Mouse (Mus musculus) C2C12 (cell line): ENCODE data around the gene Armc9. TPM values are rescaled to one million over a fixed set of nuclear protein-coding genes. Genes with fewer than 3 reads are reported as not detected.

Source experiments
- H3K27me3 ChIP-seq: one replicate; pipeline ENCODE4 v1.6.1; 2011; ENCODE audit not compliant: control insufficient read depth, insufficient read depth, insufficient read length
- H3K36me3 ChIP-seq: one replicate; pipeline ENCODE4 v1.6.1; 2011; ENCODE audit not compliant: control insufficient read depth, insufficient read depth
- H3K4me3 ChIP-seq: one replicate; pipeline ENCODE4 v1.5.1; 2011; ENCODE audit warnings: mild to moderate bottlenecking, control low read depth; ENCODE audit not compliant: poor library complexity, insufficient read depth, severe bottlenecking
- H3K79me2 ChIP-seq: one replicate; pipeline ENCODE4 v1.6.1; 2011; ENCODE audit not compliant: control insufficient read depth, insufficient read depth
- H3K79me3 ChIP-seq: one replicate; pipeline ENCODE4 v1.6.1; 2011; ENCODE audit warnings: low read depth, control low read depth
- H3ac ChIP-seq: one replicate; pipeline ENCODE3; 2011; ENCODE audit warnings: low read depth; ENCODE audit not compliant: control insufficient read depth, insufficient read length
- CEBPB ChIP-seq: IDR thresholded peaks from one replicate; pipeline ENCODE4 v1.6.1; 2011; ENCODE audit warnings: low read depth, mild to moderate bottlenecking, control low read depth, moderate library complexity
- CTCF ChIP-seq: IDR thresholded peaks from one replicate; pipeline ENCODE4 v1.5.1; 2011; ENCODE audit not compliant: control insufficient read depth, insufficient read depth, insufficient read length
- FOSL1 ChIP-seq: IDR thresholded peaks from one replicate; pipeline ENCODE4 v1.8.0; 2011; ENCODE audit warnings: mild to moderate bottlenecking, low read length; ENCODE audit not compliant: poor library complexity, insufficient read depth, severe bottlenecking
- MAX ChIP-seq: IDR thresholded peaks from one replicate; pipeline ENCODE4 v1.6.1; 2011; ENCODE audit warnings: mild to moderate bottlenecking, control low read depth
- MYOD1 ChIP-seq: IDR thresholded peaks from one replicate; pipeline ENCODE4 v1.6.1; 2011; ENCODE audit warnings: low read depth; ENCODE audit not compliant: control insufficient read depth, insufficient read length
- MYOG ChIP-seq: IDR thresholded peaks from one replicate; pipeline ENCODE4 v1.6.1; 2011; ENCODE audit not compliant: control insufficient read depth, insufficient read length; ENCODE audit errors: extremely low read depth
- USF1 ChIP-seq: IDR thresholded peaks from one replicate; pipeline ENCODE4 v1.6.1; 2011; ENCODE audit warnings: low read depth, mild to moderate bottlenecking, control low read depth, moderate library complexity
- polyA plus RNA-seq: library from polyadenylated mRNA; unstranded; fragments of >200 nt; fragmentation: generic; extraction: Trizol; gene quantifications from one replicate; pipeline ENCODE4 v1.2.1, GENCODE M21; 2012; ENCODE audit warnings: missing spikeins

The Armc9 gene
- polyA plus RNA-seq, 1 experiment: 5.6 TPM

DNA sequence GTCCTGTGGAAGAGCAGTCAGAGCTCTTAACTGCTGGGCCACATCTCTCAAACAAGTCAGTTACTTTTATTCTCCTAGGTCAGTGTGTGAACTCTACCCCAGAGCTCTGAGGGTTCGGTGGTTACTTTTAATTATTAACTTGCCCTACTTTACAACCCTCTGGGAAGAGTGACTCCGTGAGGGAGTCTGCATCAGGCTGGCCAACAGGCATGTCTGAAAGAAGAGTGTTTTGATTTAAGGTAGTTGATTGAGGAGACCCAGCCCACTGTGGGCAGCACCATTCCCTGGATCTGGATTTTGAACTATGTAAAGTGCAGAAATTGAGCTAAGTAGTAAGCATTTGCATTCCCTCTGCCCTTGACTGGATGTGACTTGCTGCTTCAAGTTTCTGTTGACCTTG lies 21.5 kb downstream of the Armc9 start:
- H3K4me3 ChIP-seq: no peak overlapping the region
- no peaks in the 10 kb centered on the region for H3K79me3 ChIP-seq
- TF ChIP-seq FOSL1 (no peak), CTCF (no peak), USF1 (no peak), MYOD1 (no peak)
- peaks cover 16% of the 10 kb centered on the region for H3K36me3 ChIP-seq
- H3K27me3 ChIP-seq: no peaks in the 10 kb centered on the region
- H3K79me2 ChIP-seq: no peaks in the 10 kb centered on the region
- H3ac ChIP-seq: no peak overlapping the region

DNA sequence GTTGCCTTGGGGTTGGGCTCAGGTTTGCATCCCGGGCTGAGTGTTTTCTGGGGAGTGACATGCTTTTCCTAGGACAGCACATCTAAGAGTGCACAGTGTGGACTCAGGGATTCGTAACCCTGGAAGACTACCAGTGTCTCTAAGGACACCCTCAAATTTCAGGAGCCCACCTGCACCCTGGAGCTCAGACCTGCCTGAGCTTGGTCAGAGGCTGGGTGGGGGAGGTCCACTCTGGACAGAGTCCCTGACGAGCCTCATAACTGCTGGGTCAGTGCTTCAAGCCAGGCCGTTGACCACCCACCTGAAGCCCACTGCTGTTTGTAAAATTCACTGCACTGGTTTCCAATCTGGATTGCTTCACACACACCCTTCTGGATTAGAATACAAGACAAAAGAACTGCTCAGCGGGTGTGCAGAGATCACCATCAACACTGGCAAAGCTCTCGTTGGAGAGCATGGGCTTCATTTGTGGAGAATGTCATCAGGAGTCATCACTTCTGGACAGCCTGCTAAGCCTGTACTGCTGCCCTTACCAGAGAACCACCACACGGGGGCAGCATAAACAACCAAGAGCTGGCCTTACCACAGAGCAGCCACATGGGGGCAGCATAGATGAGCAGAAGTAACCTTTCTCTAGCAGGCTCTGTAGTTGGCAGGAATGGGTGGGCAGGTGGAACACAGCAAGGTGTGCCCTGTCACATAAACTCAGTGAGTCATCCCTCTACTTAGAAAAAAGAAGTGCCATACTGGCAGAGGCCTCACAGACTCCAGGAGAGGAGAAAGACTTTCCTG lies 24.1 kb downstream of the Armc9 start:
- H3K4me3 ChIP-seq: no peak overlapping the region
- H3K36me3 ChIP-seq: peaks cover 16% of the 10 kb centered on the region
- no peaks in the 10 kb centered on the region for H3K27me3 ChIP-seq
- H3K79me3 ChIP-seq: no peaks in the 10 kb centered on the region
- H3ac ChIP-seq: no peak overlapping the region
- TF ChIP-seq CTCF (peak; percentile 98), USF1 (no peak)
- no peaks in the 10 kb centered on the region for H3K79me2 ChIP-seq

DNA sequence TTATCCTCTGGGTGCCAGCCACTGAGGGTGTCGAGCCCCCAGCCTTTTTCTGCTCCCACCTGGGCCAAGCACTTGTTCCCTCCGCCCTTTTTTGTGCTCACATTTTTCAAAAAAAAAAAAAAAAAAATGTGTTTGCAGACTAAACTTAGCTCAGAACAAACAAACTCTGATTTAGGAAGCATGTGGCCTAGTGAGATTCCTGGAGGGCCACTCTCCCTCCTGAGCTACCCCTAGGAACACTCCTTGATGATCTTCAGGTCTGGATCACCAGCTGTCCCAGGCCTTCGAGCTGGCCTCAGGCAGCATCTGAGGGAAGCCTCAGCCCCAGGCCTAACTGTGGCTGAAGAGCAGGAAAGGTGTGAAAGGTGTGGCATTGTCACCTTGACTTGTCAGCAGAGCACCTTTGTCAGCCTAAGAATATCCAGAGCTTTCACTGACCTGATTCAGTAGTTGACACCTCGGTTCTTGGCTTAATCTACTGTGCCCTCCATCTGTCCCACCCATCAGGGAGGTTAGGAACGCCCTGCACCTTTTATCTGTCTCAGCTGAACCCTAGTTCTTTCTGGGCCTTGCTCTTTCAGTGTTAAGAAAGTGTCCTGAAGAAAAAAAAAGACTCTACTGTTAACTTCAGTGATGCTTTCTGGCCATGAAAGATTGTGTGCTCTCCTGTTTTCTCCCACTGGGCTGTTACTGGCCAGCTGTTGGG lies 27.6 kb downstream of the Armc9 start:
- no peaks in the 10 kb centered on the region for H3K79me3 ChIP-seq

DNA sequence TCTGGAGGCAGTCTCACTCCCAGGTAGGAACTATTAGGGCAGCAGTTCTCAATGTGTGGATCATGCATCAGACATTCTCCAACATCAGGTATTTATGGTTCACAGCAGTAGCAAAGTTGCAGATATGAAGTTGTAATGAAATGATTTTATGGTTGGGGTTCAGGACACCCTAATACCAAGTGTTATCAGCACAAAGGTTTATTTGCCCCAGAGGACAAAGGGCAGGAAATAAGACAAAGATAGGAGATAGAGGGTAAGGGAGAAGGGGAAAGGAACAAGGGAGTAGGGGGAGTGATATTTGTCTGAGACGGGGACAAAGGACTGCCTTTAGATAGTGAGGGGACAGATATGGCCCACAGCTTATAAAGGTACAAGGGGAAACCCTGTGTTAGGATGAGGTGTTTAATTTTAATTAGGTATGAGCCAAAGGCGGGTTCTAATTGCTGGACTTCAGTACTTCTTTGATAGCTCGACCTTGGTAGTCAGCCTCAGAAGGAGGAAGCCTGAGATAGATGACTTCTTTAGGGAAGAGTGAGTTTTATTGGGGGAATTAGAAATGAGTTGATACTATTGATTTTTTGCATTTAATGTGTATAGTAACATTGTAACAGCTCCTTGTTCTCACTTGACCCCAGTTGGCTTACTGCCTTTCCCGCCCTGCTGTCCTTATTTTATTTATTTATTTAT lies 29.1 kb downstream of the Armc9 start:
- Histone ChIP-seq H3K79me2 (no peaks in the 10 kb centered on the region), H3K27me3 (no peaks in the 10 kb centered on the region), H3K36me3 (no peaks in the 10 kb centered on the region), H3K4me3 (no peak overlapping the region), H3K79me3 (no peaks in the 10 kb centered on the region), H3ac (no peak overlapping the region)
- TF ChIP-seq MYOD1 (no peak), MAX (no peak), USF1 (no peak), CEBPB (no peak), CTCF (no peak), FOSL1 (no peak), MYOG (no peak)

More for the DNA sequence above, 27.6 kb downstream of the Armc9 start:
- no peak for TF ChIP-seq FOSL1
- no peak for TF ChIP-seq CTCF
- no peak for TF ChIP-seq USF1
- no peak for TF ChIP-seq MYOD1
- no peak for TF ChIP-seq MAX
- TF ChIP-seq MYOG: no peak
- no peak for TF ChIP-seq CEBPB
- H3ac ChIP-seq: no peak overlapping the region
- H3K27me3 ChIP-seq: no peaks in the 10 kb centered on the region
- H3K4me3 ChIP-seq: no peak overlapping the region
- peaks cover 4% of the 10 kb centered on the region for H3K36me3 ChIP-seq
- no peaks in the 10 kb centered on the region for H3K79me2 ChIP-seq

DNA sequence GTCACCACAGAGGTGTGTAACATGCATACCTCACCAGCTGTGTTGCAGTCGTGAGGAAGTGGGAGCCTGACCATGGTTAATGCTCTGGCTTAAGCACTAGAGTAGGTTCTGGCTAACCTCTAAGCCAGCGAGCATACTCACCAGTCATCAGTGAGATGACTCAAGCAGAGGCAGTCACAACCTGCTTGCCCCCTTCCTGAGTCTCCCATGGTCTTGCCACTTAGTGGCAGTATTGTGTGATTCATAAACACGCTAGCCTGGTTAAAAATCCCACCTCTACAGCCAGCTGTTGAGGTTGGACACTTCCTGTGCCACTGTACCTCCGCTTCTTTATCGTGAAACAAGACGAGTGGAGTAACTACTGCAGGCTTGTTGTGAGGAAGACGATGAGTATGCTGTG lies 32.2 kb downstream of the Armc9 start:
- Histone ChIP-seq H3K4me3 (no peak overlapping the region), H3K27me3 (no peaks in the 10 kb centered on the region), H3K79me2 (no peaks in the 10 kb centered on the region), H3K36me3 (no peaks in the 10 kb centered on the region), H3K79me3 (no peaks in the 10 kb centered on the region), H3ac (no peak overlapping the region)
- TF ChIP-seq CTCF (no peak), CEBPB (no peak), MAX (no peak), USF1 (no peak)

DNA sequence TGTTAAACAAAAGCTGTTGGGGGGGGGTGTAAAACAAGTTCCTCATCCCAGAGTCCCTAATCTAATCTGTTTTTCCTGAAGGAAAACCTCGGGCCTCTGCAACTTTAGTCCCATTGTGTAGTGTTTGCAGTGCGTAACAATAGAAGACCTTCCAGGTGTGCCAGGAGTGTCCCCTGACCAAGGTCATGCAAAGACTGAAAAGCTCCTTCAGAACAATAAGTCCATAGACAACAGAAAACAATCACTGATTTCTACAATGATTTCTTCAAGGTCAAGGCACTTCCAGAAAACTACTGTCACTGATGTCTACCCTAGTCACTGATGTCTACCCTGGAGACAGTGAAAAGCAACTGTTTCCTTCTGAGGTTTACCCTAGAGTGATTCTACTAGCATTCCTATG lies 33.3 kb downstream of the Armc9 start:
- Histone ChIP-seq H3K79me2 (no peaks in the 10 kb centered on the region), H3K27me3 (no peaks in the 10 kb centered on the region), H3ac (no peak overlapping the region), H3K4me3 (no peak overlapping the region), H3K79me3 (no peaks in the 10 kb centered on the region), H3K36me3 (no peaks in the 10 kb centered on the region)
- TF ChIP-seq MYOG (no peak), CTCF (no peak), CEBPB (no peak), MAX (no peak), MYOD1 (no peak), FOSL1 (no peak), USF1 (no peak)
